Mouse (Mus musculus): ENCODE data around the gene Eif6.

DNA sequence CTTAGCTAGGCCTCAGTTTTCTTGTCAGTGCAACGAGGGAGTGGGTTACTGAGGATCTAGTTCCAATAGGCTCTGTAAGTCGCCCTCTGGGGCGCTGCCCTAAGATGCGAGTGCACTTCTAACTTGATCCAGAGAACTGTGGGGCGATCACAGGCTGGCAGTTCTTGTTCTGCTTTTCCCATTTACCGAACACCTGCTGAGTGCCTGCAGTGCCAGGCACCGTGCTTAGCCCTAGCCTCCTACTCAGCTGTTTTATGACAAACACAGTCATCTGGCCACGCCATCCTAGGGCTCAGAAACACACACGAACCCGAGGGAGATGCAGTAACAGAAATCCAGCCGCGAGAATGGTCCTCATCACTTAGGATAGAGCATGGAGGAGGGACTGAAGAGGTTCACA lies 33.8 kb downstream of the Eif6 start:
- TF ChIP-seq ZC3H11A (IDR thresholded peaks at IDR 0.05; ENCODE audit: borderline replicate concordance, low read depth, low read length) (no peak), ZNF384 (IDR thresholded peaks at IDR 0.05; ENCODE audit: low read depth, low read length) (no peak), CHD2 (IDR thresholded peaks at IDR 0.05; ENCODE audit: low read depth, low read length) (no peak), MAFK (IDR thresholded peaks at IDR 0.05; ENCODE audit: insufficient read depth, low read depth, low read length) (no peak)

Measured in ES-E14 (cell line).